Mouse (Mus musculus) spleen, adult 2 months (tissue): ENCODE results near the gene Cdh5. TPM values are rescaled to one million over a fixed set of nuclear protein-coding genes. Genes with fewer than 3 reads are reported as not detected.

Source experiments
- DNase-seq, 2 experiments: peaks; one replicate each; pipeline versions ENCODE4 v3.0.0 to v3.0.0-alpha.2; 2012 to 2021; ENCODE audit warnings: low spot score in 2 of 2, low read depth in 1 of 2
- H3K27ac ChIP-seq: fragments of 200-500 bp; 2 replicates; pipeline ENCODE4 v1.5.1; 2012; ENCODE audit warnings: low read length, inconsistent platforms; ENCODE audit not compliant: insufficient read depth
- H3K27me3 ChIP-seq: fragments of 200-500 bp; 2 replicates; pipeline ENCODE4 v1.6.1; 2012; ENCODE audit warnings: mild to moderate bottlenecking, moderate library complexity, low read length, inconsistent platforms; ENCODE audit not compliant: control insufficient read depth, insufficient read depth
- H3K36me3 ChIP-seq: fragments of 200-500 bp; 2 replicates; pipeline ENCODE4 v1.6.1; 2012; ENCODE audit warnings: mild to moderate bottlenecking, low read length, inconsistent platforms; ENCODE audit not compliant: control insufficient read depth, insufficient read depth
- H3K4me1 ChIP-seq: fragments of 200-500 bp; 2 replicates; pipeline ENCODE4 v1.6.1; 2011; ENCODE audit warnings: inconsistent platforms; ENCODE audit not compliant: control insufficient read depth, insufficient read depth, insufficient read length
- H3K4me3 ChIP-seq: fragments of 200-500 bp; 2 replicates; pipeline ENCODE4 v1.5.1; 2011; ENCODE audit warnings: mild to moderate bottlenecking, inconsistent platforms; ENCODE audit not compliant: insufficient read depth, insufficient read length; ENCODE audit errors: extremely low read depth
- CTCF ChIP-seq: fragments of 200-500 bp; IDR thresholded peaks from 2 replicates; pipeline ENCODE4 v1.5.1; 2011; ENCODE audit warnings: mild to moderate bottlenecking, inconsistent platforms; ENCODE audit not compliant: insufficient read depth, insufficient read length, insufficient replicate concordance; ENCODE audit errors: extremely low read depth
- POLR2A ChIP-seq: fragments of 200-500 bp; IDR thresholded peaks from 2 replicates; pipeline ENCODE4 v1.6.1; 2011; ENCODE audit warnings: low read depth, low read length, inconsistent platforms
- WGBS: fragments of 180-500 bp; shearing (Covaris S2); methylation state at CpG from one replicate; pipeline ENCODE4 v1.1.7; 2018; 5-methylcytosine and 5-hydroxymethylcytosine counted together
- polyA plus RNA-seq: library from polyadenylated mRNA; depleted of rRNA; stranded (reverse); fragments of >200 nt; gene quantifications from 2 replicates; pipeline ENCODE4 v1.2.3, GENCODE M21; 2012

Cdh5 gene
- polyA plus RNA-seq, 1 experiment, result 23.3 TPM

DNA sequence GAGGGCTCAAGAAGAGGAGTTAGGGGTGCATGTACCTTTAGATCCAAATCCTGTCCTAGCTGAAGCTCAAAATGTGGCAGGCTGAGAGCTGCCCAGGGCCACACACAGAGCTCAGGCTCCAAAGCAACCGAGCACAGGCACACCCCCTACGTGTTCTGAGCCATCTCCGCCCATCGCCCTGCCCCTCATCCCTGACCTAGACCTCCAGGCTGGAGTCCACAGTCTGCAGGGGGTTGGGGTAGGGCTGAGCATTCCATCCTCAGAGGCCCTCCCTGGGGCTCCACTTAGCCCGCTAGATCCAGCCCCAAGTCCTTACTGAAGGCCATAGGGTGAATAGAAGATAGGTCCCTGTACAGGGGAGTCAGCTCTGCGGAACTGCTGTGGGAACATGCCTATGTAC, 4.3 kb downstream of the Cdh5 start:
- H3K27ac ChIP-seq, result no peak overlapping the region
- H3K27me3 ChIP-seq, result no peaks in the 10 kb centered on the region
- no peak for DNase-seq
- no peaks in the 10 kb centered on the region for H3K36me3 ChIP-seq
- no peak overlapping the region for H3K4me3 ChIP-seq
- WGBS, result 95% methylated on average over 6 of the region's 6 CpGs
- TF ChIP-seq POLR2A, result no peak
- TF ChIP-seq CTCF, result no peak
- H3K4me1 ChIP-seq, result peaks cover 5% of the 10 kb centered on the region; the same call in 1 of the 2 replicates

DNA sequence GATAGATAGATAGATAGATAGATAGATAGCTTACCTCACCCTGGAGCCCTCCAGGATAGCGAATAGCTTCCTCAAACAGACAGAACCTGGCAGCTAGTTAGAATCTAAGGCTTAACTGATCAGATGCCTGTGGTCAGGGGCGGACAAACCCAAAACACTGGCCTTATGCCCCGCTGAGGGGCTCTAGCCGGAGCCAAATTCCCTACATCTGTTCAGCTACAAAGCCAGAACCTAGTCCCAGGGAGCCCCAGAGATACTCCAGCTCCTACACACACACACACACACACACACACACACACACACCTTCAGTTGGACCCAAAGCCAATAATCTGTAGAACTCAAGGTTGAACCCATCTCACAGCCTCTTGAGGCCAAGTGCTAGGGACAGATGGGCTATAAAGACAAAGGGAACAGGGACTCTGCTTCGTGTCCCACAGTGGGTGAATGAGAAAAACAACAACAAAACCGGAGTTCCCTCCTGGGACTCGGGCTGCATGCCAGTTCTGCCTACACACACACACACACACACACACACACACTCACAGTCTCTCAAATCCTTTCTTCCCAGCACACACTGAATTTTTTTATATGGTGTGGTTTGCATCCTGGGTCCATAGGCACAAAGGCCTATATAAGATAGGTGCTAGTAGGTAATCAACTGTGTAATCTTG, 5.0 kb downstream of the Cdh5 start:
- 89% methylated on average over 7 of the region's 7 CpGs for WGBS
- no peak for DNase-seq
- TF ChIP-seq POLR2A (no peak), CTCF (no peak)
- no peaks in the 10 kb centered on the region for H3K27me3 ChIP-seq
- H3K4me3 ChIP-seq, result no peak overlapping the region
- H3K27ac ChIP-seq, result no peak overlapping the region
- peaks cover 5% of the 10 kb centered on the region; the same call in 1 of the 2 replicates for H3K4me1 ChIP-seq
- no peaks in the 10 kb centered on the region for H3K36me3 ChIP-seq

DNA sequence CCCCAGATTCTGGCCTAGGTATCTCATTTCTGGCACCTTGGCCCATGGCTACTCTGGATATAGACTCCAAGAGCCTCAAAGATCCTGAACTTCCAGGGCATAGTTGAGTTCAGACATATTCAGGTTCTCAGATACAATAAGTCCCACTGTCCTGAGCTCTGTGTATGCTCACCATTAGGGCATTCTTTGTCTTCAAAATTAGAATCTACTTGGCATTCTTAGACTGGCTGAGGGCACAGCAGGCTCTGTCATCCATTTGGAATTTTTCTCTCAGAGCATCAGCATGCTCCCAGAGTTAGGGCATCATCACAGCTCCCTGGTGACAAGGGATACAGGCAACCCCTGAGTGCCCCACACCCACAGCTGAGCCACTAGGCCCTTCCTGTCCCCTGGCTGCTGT, 5.7 kb downstream of the Cdh5 start:
- H3K27ac ChIP-seq, result no peak overlapping the region
- TF ChIP-seq POLR2A (no peak), CTCF (no peak)
- peaks cover 5% of the 10 kb centered on the region; the same call in 1 of the 2 replicates for H3K4me1 ChIP-seq
- no peak for DNase-seq
- no peaks in the 10 kb centered on the region for H3K27me3 ChIP-seq
- no peaks in the 10 kb centered on the region for H3K36me3 ChIP-seq
- no peak overlapping the region for H3K4me3 ChIP-seq

DNA sequence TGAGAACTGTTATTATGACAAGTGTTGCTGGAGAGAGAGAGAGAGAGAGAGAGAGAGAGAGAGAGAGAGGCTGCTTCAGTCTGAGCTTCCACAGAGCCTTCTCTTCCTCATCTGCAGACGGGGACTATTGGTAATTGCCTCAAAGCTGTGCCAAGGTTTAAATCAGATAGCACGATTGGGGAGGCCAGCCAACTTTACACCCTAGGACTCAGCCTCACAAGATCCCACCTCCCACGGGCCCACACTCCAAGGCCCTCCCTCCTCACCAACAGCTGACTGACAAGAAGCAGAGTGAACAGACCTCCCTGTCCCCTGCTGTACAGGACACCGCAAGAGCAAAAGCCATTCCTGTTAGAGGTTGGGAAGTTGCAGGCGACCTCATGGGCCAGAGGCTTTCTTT, 6.6 kb downstream of the Cdh5 start:
- Histone ChIP-seq H3K27me3 (no peaks in the 10 kb centered on the region), H3K4me1 (peaks cover 5% of the 10 kb centered on the region; the same call in 1 of the 2 replicates), H3K4me3 (no peak overlapping the region), H3K27ac (no peak overlapping the region), H3K36me3 (no peaks in the 10 kb centered on the region)
- DNase-seq, result no peak
- no peak for TF ChIP-seq CTCF
- WGBS, result 65% methylated on average over 5 of the region's 5 CpGs

DNA sequence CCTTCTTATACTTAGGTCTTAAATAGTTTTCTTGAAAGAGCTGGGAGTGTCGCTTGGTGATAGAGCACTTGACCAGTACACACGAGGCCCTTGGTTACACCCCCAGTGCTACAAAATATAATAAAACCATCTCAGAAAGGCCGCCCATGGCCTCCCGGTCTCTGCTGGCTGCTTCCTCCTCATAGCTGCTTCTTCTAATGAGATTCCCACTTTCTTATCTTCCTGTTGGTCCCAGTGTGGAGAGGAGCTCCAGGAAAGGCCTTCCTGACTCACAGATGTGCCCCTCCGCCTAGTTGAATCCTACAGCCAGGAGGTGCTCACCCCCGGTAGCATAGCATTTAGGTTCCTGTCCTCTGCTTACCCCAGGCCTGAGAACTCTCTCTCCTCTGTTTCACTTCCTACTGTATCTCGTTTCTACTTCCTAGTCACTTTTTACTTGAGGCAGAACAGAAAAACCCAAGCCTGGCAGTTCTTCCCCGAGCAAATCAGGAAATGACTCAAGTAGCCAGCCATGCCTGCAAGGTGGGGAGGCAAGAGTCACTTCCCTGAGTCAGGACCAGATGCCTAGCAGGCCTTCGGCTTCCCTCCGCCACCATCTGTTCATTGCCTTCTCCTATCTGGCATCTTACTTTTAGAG, 9.2 kb downstream of the Cdh5 start:
- no peaks in the 10 kb centered on the region for H3K36me3 ChIP-seq
- TF ChIP-seq POLR2A (no peak), CTCF (no peak)
- H3K27me3 ChIP-seq, result no peaks in the 10 kb centered on the region
- 42% methylated on average over 10 of the region's 10 CpGs for WGBS
- peaks cover 5% of the 10 kb centered on the region; the same call in 1 of the 2 replicates for H3K4me1 ChIP-seq
- peak overlapping the region; percentile 92 for H3K27ac ChIP-seq
- H3K4me3 ChIP-seq, result no peak overlapping the region
- peak; percentile 60 to 66 for DNase-seq

DNA sequence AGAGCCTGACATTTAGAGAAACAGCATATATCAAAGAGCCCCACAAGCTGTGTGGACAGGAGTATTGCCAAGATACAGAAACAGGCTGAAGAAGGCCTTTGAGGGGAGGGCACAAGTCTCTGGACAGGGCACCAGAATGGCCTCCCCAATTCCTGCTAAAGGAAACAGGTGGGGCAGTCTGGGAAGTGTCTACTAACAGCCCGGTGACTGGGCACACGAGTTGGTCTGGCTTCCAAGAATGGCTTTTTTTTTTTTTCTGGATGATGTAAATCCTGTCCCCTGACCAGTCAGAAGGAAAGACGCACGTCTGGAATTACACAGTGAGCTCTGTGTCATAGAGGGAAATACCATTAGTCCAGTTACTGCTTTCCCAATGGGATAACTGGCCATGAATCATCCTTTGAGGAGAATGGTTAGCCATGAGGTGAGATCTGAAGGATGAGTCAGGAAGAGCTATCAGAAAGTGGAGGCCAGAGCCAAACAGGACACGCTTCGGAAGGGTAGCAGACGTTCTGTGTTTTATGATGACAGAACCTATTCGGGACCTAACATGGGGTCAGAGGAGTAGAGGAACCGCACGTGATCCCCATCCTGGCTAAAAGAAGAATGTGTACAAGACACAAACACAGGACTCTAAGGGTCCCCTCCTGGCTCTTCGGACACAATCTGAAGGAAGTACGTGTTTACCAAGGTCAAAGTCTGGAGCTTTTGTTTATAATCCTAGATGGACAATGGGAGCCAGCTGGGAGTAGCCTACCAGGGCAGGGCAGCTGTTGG, 20.4 kb downstream of the Cdh5 start:
- no peaks in the 10 kb centered on the region for H3K27me3 ChIP-seq
- H3K4me1 ChIP-seq, result peaks cover 17% of the 10 kb centered on the region; the same call in 1 of the 2 replicates
- no peak for TF ChIP-seq POLR2A
- no peak for TF ChIP-seq CTCF
- H3K27ac ChIP-seq, result no peak overlapping the region
- H3K4me3 ChIP-seq, result no peak overlapping the region
- DNase-seq, result no peak
- 84% methylated on average over 12 of the region's 12 CpGs for WGBS
- no peaks in the 10 kb centered on the region for H3K36me3 ChIP-seq
